Mouse (Mus musculus): ENCODE results near the gene Hip1. TPM values are rescaled to one million over a fixed set of nuclear protein-coding genes. Genes with fewer than 3 reads are reported as not detected.

Hip1 gene
- polyA plus RNA-seq, 2 experiments: 45.9 to 47.0 TPM

DNA sequence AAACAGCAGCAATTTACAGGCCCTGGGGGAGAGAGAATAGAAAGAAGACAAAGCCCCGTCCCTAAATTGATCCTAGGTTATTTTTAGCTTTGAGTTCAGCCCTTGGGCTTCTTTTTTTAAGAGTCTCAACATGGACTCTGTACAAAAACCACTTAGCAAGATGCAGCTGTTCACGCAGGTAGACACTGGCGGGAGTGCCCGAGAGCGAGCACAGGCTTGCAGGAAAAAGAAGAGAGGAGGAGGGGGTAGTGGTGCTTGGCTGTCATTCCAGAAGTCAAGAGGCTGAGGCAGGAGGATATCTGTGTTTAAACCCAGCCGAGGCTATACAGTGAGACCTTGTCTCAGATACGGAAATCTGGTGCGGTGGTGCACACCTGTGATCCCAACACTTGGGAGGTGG lies 42.9 kb downstream of the Hip1 start:
- Histone ChIP-seq H3K9me3 (ENCODE audit: control insufficient read depth, low read length) (no peaks in the 10 kb centered on the region), H3K27me3 (ENCODE audit: control insufficient read depth, insufficient read depth, low read length) (no peaks in the 10 kb centered on the region), H3K36me3 (ENCODE audit: control insufficient read depth, insufficient read depth, low read length) (no peaks in the 10 kb centered on the region), H3K4me2 (replicated peaks; ENCODE audit: low read depth, low read length, severe bottlenecking) (no peak overlapping the region), H3K4me3 (replicated peaks; ENCODE audit: low read length) (no peak overlapping the region), H3K4me1 (ENCODE audit: control insufficient read depth, insufficient read depth, low read length) (peaks cover 20% of the 10 kb centered on the region), H3K9ac (ENCODE audit: low read depth, low read length, severe bottlenecking) (no peak overlapping the region), H3K27ac (replicated peaks; ENCODE audit: low read depth, low read length) (no peak overlapping the region)
- TF ChIP-seq POLR2A (IDR thresholded peaks at IDR 0.05; ENCODE audit: borderline replicate concordance, extremely low read depth, insufficient read depth, insufficient read length): no peak
- DNase-seq (ENCODE audit: low spot score) (no peak), ATAC-seq (ENCODE audit: low FRiP score, low read depth) (no peak)
- WGBS: 64% methylated on average over 8 of the region's 8 CpGs

DNA sequence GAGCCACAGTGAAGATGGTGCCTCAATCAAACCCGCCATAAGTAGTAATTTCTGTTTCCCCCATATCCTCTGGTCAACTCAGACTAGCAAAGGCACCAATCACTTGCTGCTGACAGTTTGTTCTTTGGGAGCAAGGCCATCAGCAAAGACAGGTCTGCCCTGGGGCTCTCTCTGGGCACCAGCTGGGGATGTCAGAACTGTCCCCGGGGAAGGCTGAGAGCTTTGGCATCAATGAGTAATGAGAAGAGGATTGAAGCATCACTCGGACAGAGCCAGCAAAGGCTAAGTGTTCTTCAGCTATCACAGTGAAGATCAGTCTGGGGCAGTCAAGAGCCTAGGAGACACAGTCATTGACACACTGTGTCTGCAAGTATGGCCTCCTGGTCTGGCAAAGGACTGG lies 46.0 kb downstream of the Hip1 start:
- Histone ChIP-seq H3K4me2 (replicated peaks; ENCODE audit: low read depth, low read length, severe bottlenecking) (no peak overlapping the region), H3K27ac (replicated peaks; ENCODE audit: low read depth, low read length) (no peak overlapping the region), H3K27me3 (ENCODE audit: control insufficient read depth, insufficient read depth, low read length) (no peaks in the 10 kb centered on the region), H3K9me3 (ENCODE audit: control insufficient read depth, low read length) (no peaks in the 10 kb centered on the region), H3K36me3 (ENCODE audit: control insufficient read depth, insufficient read depth, low read length) (no peaks in the 10 kb centered on the region), H3K9ac (ENCODE audit: low read depth, low read length, severe bottlenecking) (no peak overlapping the region), H3K4me3 (replicated peaks; ENCODE audit: low read length) (no peak overlapping the region), H3K4me1 (ENCODE audit: control insufficient read depth, insufficient read depth, low read length) (peaks cover 7% of the 10 kb centered on the region; the same call in 1 of the 2 replicates)
- WGBS: 89% methylated on average over 3 of the region's 3 CpGs
- TF ChIP-seq POLR2A (IDR thresholded peaks at IDR 0.05; ENCODE audit: borderline replicate concordance, extremely low read depth, insufficient read depth, insufficient read length): no peak
- ATAC-seq (ENCODE audit: low FRiP score, low read depth) (no peak), DNase-seq (ENCODE audit: low spot score) (no peak)

- Histone ChIP-seq H3K4me1 (ENCODE audit: control insufficient read depth, insufficient read depth, low read length) (peaks cover 7% of the 10 kb centered on the region; the same call in 1 of the 2 replicates), H3K36me3 (ENCODE audit: control insufficient read depth, insufficient read depth, low read length) (no peaks in the 10 kb centered on the region), H3K4me2 (replicated peaks; ENCODE audit: low read depth, low read length, severe bottlenecking) (no peak overlapping the region), H3K4me3 (replicated peaks; ENCODE audit: low read length) (no peak overlapping the region), H3K27ac (replicated peaks; ENCODE audit: low read depth, low read length) (no peak overlapping the region), H3K9me3 (ENCODE audit: control insufficient read depth, low read length) (no peaks in the 10 kb centered on the region), H3K27me3 (ENCODE audit: control insufficient read depth, insufficient read depth, low read length) (no peaks in the 10 kb centered on the region), H3K9ac (ENCODE audit: low read depth, low read length, severe bottlenecking) (no peak overlapping the region)
- TF ChIP-seq POLR2A (IDR thresholded peaks at IDR 0.05; ENCODE audit: borderline replicate concordance, extremely low read depth, insufficient read depth, insufficient read length): no peak
- 80% methylated on average over 6 of the region's 6 CpGs for whole genome bisulfite sequencing
- DNase-seq (ENCODE audit: low spot score) (no peak), ATAC-seq (ENCODE audit: low FRiP score, low read depth) (no peak)
Measured at GRCm38 (mm10) chr5:135497347-135497955, 47.5 kb downstream of the Hip1 start.

- ATAC-seq (ENCODE audit: low FRiP score, low read depth) (no peak), DNase-seq (ENCODE audit: low spot score) (no peak)
- no peak overlapping the region for H3K27ac ChIP-seq (replicated peaks; ENCODE audit: low read depth, low read length)
- H3K4me3 ChIP-seq (replicated peaks; ENCODE audit: low read length): no peak overlapping the region
- no peak overlapping the region for H3K4me2 ChIP-seq (replicated peaks; ENCODE audit: low read depth, low read length, severe bottlenecking)
- 73% methylated on average over 2 of the region's 2 CpGs for WGBS
- no peaks in the 10 kb centered on the region for H3K27me3 ChIP-seq (ENCODE audit: control insufficient read depth, insufficient read depth, low read length)
- H3K4me1 ChIP-seq (ENCODE audit: control insufficient read depth, insufficient read depth, low read length): peaks cover 4% of the 10 kb centered on the region; the same call in 1 of the 2 replicates
- no peaks in the 10 kb centered on the region for H3K9me3 ChIP-seq (ENCODE audit: control insufficient read depth, low read length)
- no peak for TF ChIP-seq POLR2A (IDR thresholded peaks at IDR 0.05; ENCODE audit: borderline replicate concordance, extremely low read depth, insufficient read depth, insufficient read length)
- H3K36me3 ChIP-seq (ENCODE audit: control insufficient read depth, insufficient read depth, low read length): no peaks in the 10 kb centered on the region
- no peak overlapping the region for H3K9ac ChIP-seq (ENCODE audit: low read depth, low read length, severe bottlenecking)
Measured at GRCm38 (mm10) chr5:135496489-135496888, 48.4 kb downstream of the Hip1 start.

- 93% methylated on average over 8 of the region's 8 CpGs for WGBS
- Histone ChIP-seq H3K27me3 (ENCODE audit: control insufficient read depth, insufficient read depth, low read length) (no peaks in the 10 kb centered on the region), H3K27ac (replicated peaks; ENCODE audit: low read depth, low read length) (no peak overlapping the region), H3K9me3 (ENCODE audit: control insufficient read depth, low read length) (no peaks in the 10 kb centered on the region), H3K36me3 (ENCODE audit: control insufficient read depth, insufficient read depth, low read length) (no peaks in the 10 kb centered on the region), H3K9ac (ENCODE audit: low read depth, low read length, severe bottlenecking) (no peak overlapping the region), H3K4me3 (replicated peaks; ENCODE audit: low read length) (no peak overlapping the region), H3K4me2 (replicated peaks; ENCODE audit: low read depth, low read length, severe bottlenecking) (no peak overlapping the region), H3K4me1 (ENCODE audit: control insufficient read depth, insufficient read depth, low read length) (no peaks in the 10 kb centered on the region)
- TF ChIP-seq POLR2A (IDR thresholded peaks at IDR 0.05; ENCODE audit: borderline replicate concordance, extremely low read depth, insufficient read depth, insufficient read length): no peak
- ATAC-seq (ENCODE audit: low FRiP score, low read depth) (no peak), DNase-seq (ENCODE audit: low spot score) (no peak)
Measured at GRCm38 (mm10) chr5:135495471-135495870, 49.4 kb downstream of the Hip1 start.

All from limb, embryonic 14.5 days (tissue).